Mouse (Mus musculus) embryonic fibroblast, embryonic 13.5 days (primary cell): ENCODE results near the gene Kcnip1.

Source experiments
- CTCF ChIP-seq: IDR thresholded peaks from 2 replicates; pipeline ENCODE4 v1.5.1; 2011; ENCODE audit warnings: mild to moderate bottlenecking, control low read depth, low read length, moderate library complexity, borderline replicate concordance; ENCODE audit not compliant: insufficient read depth
- POLR2A ChIP-seq: IDR thresholded peaks from 2 replicates; pipeline ENCODE4 v1.6.1; 2011; ENCODE audit warnings: low read depth, mild to moderate bottlenecking, control low read depth, low read length, moderate library complexity

DNA sequence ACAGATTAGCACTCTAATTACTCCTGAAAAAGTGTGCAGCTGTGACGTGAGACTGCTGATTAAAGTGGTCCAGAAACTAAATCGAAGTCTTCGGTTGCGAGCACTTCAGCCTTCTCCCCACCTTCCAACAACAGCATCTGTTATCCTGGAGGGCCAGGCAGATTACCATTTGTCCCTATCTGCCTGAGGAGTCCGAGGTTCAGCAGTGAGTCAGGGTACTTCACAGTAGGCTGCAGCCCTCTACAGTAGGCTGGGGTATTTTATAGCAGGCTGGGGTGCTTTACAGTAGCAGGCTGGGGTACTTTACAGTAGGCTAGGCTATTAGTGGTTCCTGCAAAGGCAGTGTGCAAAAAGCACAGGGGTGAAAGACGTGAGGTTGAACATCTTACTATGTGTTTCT lies 324.6 kb downstream of the Kcnip1 start:
- TF ChIP-seq POLR2A (no peak), CTCF (no peak)
